Mouse (Mus musculus): ENCODE results near the gene Podn.

The Podn gene

DNA sequence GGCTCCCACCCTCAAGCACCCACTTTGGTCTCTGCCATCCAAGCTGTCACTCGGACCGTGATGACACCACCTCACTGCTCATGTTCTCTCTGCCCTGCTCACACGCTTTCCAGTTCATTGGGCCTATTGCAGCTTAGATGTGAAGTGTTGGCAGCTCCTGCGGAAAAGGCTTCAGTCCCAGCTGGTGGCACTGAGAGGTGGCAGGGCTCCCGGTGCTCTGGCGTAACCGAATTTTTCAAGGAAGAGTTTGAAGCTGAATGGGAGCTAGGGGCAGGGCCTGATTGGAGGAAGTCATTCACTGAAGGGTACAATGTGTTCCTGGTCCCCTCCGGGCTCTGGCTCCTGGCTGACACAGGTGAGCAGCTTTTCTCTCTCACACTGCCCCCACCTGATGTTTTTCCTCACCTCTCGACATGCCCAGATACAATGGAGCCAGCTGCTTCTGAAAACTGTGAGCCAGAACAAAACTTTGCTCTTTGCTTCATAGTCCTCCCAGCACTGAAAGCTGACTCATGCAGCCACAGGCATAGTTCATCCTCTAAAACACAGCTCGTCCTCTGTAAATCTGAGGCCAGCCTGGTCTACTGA lies 44.5 kb downstream of the Podn start:
- DNase-seq (ENCODE audit: low read depth in 1 of 2, low spot score in 2 of 2) = no peak

GRCm38 (mm10) chr4:108046136-108046535 lies 50.1 kb downstream of the Podn start:
- DNase-seq (ENCODE audit: low read depth in 1 of 2, low spot score in 2 of 2) = no peak

- no peak for DNase-seq (ENCODE audit: low read depth in 1 of 2, low spot score in 2 of 2)
These were observed 50.8 kb downstream of the Podn start for GRCm38 (mm10) chr4:108045136-108046107.

GRCm38 (mm10) chr4:108037027-108037426 lies 59.2 kb downstream of the Podn start:
- no peak for DNase-seq (ENCODE audit: low read depth in 1 of 2, low spot score in 2 of 2)

DNA sequence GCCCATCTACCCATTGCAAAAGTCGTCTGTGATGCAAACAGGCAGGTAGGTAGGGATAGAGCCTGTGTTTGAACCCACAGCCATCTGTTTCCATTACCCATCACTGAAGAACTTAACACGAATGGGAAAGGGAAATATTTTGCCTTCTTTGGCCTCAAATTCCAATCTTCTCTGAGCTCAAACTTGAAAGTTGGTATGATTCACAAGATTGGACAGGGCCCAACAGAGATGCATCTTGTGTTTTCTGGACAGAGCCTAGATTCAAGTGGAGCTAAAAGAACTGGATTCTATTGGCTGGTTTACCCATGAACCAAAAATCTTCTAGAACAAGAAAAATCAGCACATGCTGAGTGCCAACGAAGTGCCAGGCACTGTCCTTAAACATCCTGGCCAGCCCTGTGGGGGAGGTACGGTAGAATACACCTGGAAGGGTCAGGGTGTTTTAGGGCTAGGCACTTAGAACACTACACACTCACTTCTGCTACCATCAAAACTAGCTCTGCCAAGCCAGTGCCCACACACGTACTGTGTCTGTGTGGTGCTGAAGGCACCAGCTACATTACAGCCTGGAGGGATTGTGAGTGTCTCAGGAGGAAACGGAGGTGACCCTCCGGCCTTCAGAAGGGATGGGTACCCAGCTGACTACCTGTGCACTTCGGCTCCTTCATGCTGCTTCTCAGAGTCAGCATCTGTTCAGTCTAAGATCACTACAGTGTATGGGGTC lies 63.0 kb downstream of the Podn start:
- DNase-seq (ENCODE audit: low read depth in 1 of 2, low spot score in 2 of 2) = no peak

- DNase-seq (ENCODE audit: low read depth in 1 of 2, low spot score in 2 of 2) = no peak
These were observed 63.8 kb downstream of the Podn start for GRCm38 (mm10) chr4:108032352-108032849.

- DNase-seq (ENCODE audit: low read depth in 1 of 2, low spot score in 2 of 2) = no peak
These were observed 64.5 kb downstream of the Podn start for GRCm38 (mm10) chr4:108031502-108032351.

DNA sequence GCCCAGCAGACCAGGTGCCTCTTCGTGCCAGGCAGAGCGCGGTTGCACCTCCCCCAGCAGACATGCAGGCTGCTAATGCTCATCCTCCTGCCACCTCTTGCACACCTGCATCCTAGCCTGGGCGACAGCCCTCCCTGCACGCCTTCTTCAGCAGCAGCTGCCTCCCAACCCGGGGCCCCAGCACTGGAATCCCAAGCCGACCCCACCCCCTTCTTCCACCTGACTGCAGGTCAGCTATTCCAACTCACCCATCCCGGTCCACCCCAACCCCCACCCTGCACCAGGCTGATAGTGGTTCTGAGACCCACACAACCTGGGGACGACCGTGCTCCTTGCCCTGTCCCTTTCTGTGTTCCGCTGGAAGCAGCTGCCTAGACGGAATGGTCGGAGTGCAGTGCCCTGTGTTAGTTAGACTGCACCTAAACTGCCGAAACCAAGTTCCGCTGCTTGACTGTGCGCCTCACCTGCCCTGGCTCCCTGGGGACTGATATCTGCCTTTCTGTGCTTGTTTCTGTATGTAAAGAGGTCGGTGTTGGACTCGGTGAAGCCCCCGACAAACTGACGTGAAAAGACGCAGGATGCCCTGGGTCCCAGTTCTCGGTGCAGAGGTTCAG lies 65.2 kb downstream of the Podn start:
- no peak for DNase-seq (ENCODE audit: low read depth in 1 of 2, low spot score in 2 of 2)

DNA sequence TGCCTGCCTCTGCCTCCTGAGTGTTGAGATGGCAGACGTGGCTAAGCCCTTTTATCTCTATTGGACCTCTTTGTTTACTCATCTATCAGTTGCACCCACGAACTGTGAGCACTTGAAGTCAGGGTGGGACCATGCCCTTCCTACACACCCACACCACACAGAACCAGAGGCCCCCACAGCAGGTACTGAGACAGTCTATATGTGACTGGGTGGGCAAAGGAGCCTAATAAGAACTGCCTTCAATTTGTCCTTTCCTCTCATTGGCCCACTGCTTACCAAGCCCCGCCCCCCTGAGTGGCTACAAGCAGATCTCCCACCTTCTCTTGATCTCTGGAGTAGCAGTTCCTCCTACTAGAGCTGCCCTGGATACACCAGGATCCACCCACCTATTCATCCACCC lies 70.1 kb downstream of the Podn start:
- no peak for DNase-seq (ENCODE audit: low read depth in 1 of 2, low spot score in 2 of 2)

GRCm38 (mm10) chr4:108025269-108025668 lies 71.0 kb downstream of the Podn start:
- DNase-seq (ENCODE audit: low read depth in 1 of 2, low spot score in 2 of 2) = no peak

- DNase-seq (ENCODE audit: low read depth in 1 of 2, low spot score in 2 of 2) = no peak
These were observed 71.6 kb downstream of the Podn start for GRCm38 (mm10) chr4:108024641-108025040.

- DNase-seq (ENCODE audit: low read depth in 1 of 2, low spot score in 2 of 2) = no peak
These were observed 73.1 kb downstream of the Podn start for GRCm38 (mm10) chr4:108023186-108023585.

DNA sequence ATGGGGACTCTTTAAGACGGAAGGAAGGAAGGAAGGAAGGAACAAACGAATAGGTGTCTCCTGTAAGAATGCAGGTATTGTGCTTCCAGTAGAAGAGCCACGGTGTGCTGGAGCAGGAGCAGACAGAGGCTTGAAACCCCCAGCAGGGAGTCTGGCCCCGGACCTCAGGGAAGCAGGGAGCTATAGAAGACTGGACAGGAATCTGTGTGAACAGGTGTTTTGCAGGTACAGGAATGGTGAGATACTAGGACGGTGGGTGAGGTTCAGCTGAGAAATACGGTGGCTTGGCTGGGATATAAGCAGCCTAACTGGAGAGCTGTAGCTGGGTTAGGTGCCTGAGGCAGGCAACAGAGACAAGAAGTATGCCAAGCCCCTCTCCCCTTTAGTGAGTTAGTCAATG lies 76.1 kb downstream of the Podn start:
- DNase-seq (ENCODE audit: low read depth in 1 of 2, low spot score in 2 of 2) = no peak

- DNase-seq (ENCODE audit: low read depth in 1 of 2, low spot score in 2 of 2) = no peak
These were observed 77.0 kb downstream of the Podn start for GRCm38 (mm10) chr4:108018961-108019921.

DNA sequence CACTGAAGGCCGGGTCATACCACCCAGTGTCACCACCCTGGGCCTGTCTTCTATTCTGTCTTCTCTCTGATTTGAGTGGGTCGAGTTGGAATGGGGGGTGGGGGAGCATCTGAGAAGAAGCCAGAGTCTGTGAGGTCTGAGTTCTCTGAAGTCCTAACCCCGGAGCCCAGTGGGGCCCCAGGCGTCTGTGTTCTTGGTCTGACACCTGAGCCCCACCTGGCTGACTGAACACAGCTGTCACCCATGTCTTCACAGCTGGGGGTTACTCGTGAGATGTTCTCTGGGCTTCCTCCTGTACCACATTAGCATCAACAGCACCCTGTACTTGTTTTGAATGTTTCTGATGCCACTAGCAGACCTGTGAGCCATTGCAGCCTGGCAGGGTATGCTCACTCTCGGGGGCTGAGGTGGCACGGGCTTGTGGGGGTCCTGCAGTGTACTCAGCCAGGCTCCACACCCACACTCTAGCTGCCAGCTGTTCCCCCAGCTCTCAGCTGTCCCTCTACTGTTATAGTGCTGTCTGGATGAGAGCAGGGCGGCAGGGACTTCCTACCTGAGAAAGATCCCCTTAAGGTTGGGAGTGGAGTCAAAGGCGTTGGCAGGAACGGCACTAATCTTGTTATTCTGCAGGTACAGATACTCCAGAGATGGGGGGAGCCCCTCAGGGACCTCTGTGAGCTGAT lies 77.9 kb downstream of the Podn start:
- DNase-seq (ENCODE audit: low read depth in 1 of 2, low spot score in 2 of 2) = no peak

- no peak for DNase-seq (ENCODE audit: low read depth in 1 of 2, low spot score in 2 of 2)
These were observed 78.4 kb downstream of the Podn start for GRCm38 (mm10) chr4:108017839-108018238.

DNA sequence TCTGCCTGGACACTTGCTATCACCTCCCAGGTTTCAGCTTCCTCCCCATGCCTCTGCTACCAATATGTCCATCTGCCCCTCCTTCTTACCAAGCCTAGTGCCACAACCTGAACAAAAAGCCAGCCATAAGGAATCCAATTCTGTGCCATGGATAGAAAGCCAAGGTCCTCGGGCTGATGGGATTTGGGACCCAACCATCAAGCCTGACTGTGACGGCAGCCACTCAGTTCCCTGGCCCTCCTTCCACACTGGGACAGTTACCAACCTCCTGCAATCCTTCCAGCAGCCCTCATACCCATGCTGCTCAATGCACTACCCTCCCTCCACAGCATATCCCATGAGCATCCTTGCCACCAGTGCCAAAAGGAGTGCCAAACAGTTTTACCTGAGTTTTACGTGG lies 79.9 kb downstream of the Podn start:
- DNase-seq (ENCODE audit: low read depth in 1 of 2, low spot score in 2 of 2) = no peak

DNA sequence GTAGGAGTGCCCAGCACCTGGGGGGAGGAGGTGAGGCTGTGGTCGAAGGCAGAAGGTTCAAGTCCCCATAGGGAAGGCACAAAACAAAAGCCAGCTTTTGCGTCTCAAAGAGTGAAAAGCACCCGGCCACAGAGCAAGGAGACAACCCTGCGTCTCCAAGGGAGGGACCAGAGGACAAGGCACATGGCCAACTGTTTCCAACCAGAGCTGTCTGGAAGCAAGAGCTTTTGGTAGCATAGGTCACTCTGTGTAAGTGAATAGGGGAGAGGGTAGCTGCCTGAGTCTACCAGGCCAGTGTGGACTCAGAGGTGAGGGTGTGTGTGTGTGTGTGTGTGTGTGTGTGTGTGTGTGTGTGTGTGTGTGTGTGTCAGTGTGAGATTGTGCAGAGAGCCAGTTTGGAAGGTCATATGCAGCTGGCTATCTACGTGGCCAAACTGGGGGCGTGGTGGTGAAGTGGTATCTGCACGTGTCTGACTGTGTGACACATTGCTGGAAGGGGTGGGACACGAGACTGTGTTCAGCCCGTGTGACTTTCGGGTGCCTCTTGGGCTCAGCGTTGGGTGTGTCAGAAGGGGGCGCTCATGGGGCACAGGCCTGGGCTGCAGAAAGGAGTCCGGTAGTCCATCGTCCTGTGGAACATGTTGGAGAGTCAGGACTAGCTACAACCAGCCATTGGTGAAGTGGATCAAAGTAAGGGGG lies 81.0 kb downstream of the Podn start:
- DNase-seq (ENCODE audit: low read depth in 1 of 2, low spot score in 2 of 2) = no peak

All from monocyte, adult 2 months (primary cell).